Mouse (Mus musculus): ENCODE results near the gene Slc16a1.
"Not testable (repeated sequence)": the region's sequence is repeated elsewhere in the genome, so short reads cannot be mapped to it uniquely, and the experiment has no call there.

Gene Slc16a1

DNA sequence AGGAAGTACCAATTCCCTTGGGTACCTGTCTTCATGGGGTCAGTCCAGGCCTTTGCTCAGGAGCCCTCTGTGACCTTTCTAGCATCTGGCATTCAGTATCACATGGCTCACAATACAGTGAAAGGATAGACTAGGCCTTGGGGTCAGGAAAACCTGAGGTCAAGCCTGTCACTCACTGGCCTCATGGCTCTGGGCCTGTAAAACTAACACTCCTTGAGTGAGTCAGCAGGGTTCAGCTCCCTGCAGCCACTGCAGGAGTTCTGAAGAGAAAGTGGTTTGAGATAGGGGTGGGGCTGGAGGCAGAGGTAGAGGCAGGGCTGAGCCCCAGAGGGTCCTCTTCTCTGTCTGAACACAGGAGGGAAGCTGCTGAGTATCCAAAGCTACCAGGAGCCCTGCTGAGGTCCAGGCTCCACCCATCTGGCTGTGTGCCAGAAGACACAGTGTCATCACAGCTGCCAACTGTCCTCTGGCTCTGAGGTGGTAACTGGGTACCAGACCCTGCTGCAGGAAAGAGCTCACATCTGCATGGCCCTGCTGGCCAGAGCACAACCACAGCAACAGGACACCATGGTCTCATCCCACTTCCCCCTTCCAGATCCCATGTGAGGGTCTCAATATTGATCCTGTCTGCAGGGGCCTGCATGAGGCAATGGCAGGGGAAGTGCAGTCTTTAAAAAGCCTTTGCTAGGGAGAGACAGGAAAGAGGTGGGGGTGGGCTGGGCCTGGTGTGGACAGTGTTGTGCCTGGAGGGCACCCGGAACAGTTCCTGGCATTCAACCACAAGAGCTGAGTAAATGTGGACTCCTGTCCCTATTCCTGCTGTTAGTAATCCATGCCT is 31.9 kb downstream of the Slc16a1 start:
- in situ Hi-C loops (cut with MboI; ENCODE audit: low pct_unique_long_range_greater_than_20kb in 1 of 2, low sequenced_read_pairs in 2 of 2, unreplicated experiment in 1 of 2): loop anchor here in 1 of 2 experiments (10.0 kb wide), 1 partner anchor 126 kb away; no protein-coding TSS in a partner anchor

DNA sequence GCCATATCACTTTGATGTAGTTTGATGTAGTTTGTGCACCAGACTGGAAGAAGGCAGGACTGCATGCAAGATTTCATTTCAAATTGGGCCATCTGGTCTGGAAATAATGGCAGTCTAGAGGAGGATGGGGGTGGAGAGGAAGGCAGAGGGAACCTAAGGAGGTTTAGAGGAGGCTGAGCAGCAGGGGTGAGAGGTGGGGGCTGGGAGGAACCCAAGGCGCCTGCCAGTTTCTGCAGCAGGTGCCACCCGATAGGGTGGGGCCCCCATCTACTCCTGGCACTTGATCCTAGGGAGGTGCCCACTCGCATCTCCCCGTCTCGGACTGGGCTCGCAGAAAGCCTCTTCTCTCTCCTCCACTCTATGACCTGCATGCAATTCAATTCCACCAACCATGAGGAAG is 33.1 kb downstream of the Slc16a1 start:
- in situ Hi-C loops (cut with MboI; ENCODE audit: low pct_unique_long_range_greater_than_20kb in 1 of 2, low sequenced_read_pairs in 2 of 2, unreplicated experiment in 1 of 2): loop anchor here in 1 of 2 experiments (10.0 kb wide), 1 partner anchor 127 kb away; no protein-coding TSS in a partner anchor

DNA sequence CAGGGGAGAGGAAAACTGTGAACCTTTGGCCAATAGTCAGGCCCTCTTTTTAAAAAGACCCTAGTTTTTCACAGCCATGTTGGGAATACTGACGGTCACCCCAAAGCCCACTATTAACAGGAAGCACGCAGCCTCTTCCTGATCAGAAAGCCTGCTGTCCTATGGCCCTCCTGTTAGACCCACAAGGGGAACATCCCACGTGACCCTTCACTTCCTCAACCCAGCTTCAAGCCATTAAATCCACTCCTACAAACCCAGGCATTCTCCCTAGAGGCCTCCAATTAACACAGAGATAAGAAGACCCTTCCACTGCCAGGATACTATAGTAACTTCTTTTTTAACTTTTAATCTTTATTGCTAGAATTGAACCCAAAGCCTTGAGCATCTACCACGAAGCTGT is 33.6 kb downstream of the Slc16a1 start:
- in situ Hi-C loops (cut with MboI; ENCODE audit: low pct_unique_long_range_greater_than_20kb in 1 of 2, low sequenced_read_pairs in 2 of 2, unreplicated experiment in 1 of 2): loop anchor here in 1 of 2 experiments (10.0 kb wide), 1 partner anchor 127 kb away; no protein-coding TSS in a partner anchor

DNA sequence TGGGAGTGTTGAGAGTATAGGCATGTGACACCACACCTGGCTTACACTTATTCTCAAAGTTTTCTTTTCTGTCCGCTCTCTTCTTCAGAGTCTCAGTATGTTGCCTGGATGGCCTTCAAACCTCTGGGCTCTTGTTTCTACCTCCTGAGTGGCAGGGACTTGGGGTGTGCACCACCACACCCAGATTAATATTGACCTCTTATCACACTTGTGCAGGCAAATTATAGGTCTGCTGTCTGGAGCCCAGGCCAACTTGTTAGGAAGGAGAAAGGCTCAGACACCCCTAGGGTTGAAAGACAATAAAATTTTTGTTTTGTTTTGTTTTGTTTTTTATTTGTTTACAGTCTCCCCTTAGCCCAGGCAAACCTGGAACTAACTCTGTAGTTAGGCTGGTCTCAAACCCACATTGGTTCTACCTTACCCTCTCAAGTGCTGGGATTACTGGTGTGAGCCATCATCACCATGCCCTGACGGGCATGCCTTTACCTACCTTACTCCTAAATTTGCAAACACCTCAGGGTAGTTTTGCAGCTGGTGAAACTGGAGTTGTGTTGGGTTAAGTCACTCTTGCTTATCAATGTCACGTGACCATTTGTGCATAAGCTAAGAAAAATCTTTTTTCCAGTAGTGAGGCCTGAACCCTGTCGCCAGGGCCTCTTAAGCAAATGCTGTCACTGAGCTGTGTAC is 35.3 kb downstream of the Slc16a1 start:
- in situ Hi-C loops (cut with MboI; ENCODE audit: low pct_unique_long_range_greater_than_20kb in 1 of 2, low sequenced_read_pairs in 2 of 2, unreplicated experiment in 1 of 2): loop anchor here in 1 of 2 experiments (10.0 kb wide), 1 partner anchor 129 kb away; no protein-coding TSS in a partner anchor

DNA sequence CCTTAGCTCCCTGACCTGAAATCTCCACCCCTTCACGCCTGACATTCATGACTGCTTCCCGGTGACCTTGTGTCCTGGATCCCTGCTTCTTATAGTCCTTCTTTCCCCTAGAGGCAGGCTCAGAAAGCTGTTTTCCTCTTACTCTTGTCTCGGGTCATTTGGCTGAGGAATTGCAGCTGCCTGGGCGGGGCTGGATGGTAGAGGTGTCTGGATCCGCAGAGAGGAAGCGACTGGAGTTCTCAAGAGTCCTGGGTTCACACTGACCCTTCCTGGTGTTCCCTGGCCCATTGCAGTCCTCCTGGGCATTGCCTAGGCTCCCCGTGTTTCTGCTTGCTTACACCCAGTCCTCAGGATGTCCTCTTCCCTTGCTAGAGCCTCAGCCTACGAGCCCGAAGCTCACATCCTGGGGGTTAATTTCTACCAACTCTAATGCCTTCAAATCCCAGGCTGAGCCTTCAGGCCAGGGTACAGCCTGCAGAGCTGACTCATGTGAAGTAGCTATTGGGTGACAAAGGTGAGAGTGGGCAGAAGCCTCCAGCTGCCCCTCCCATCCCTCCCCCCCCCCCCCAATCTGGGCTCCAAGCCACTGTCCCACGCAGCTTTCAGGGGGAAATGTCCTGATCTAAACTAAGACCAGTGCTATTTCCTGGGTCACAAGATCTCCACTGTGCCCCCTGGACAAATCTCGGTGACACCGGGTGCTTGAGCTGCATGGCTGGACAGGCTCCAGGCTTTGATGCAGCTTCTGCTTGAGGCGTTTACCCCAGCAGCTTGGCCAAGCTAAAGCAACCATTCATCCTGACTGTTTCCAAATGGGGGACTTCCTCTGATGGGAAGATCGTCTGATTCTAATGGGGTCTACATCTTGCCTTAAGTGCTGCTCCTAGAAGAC is 36.1 kb downstream of the Slc16a1 start:
- in situ Hi-C loops (cut with MboI; ENCODE audit: low pct_unique_long_range_greater_than_20kb in 1 of 2, low sequenced_read_pairs in 2 of 2, unreplicated experiment in 1 of 2): loop anchor here in 1 of 2 experiments (10.0 kb wide), 1 partner anchor 130 kb away; no protein-coding TSS in a partner anchor

DNA sequence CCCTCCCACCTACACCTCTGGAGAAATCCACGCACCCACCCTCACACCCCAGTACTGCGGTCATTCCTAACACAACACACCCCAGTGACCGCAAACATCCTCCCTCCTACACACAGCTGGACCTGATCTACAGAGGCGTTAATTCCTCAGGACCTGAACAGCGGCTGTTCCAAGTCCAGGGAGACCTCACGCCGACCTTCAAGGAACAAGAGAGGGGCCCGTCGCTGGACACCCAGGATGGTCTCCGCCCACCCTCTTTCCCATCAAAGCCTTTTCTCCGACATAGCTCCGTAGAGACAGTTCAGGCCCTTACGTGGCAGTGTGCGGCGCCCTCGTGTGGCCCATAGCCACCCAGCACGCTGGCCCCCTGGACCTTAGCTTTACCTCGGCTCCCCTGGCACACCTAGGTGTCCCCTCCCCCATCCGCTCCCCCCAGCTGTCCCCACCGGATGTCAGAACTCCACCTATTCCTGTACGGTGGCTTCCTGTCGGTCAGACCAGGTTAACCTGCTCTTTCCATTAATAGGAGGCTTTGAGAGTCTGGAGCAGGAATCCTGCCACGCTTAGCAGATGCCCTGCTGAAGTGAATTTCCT is 36.9 kb downstream of the Slc16a1 start:
- in situ Hi-C loops (cut with MboI; ENCODE audit: low pct_unique_long_range_greater_than_20kb in 1 of 2, low sequenced_read_pairs in 2 of 2, unreplicated experiment in 1 of 2): loop anchor here in 1 of 2 experiments (10.0 kb wide), 1 partner anchor 131 kb away; no protein-coding TSS in a partner anchor

DNA sequence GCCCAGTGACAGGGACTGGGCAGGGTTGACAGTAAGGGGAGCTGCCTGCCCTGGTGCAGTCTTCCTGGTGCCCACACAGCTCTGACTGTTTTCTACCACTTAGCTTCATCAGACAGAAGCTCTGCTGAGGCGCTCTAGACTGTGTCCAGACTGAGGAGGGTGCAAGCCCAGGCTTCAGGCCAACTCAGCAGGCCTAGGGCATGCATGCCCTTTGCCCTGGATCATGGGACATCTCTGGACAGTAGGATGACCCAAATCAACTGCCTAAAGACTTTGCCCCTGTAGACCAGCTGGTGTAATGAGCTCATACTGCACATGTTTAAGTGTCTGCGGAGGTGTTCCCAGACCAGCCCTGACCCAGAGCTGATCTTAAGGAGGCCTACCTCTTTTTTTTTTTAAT is 39.3 kb downstream of the Slc16a1 start:
- in situ Hi-C loops (cut with MboI; ENCODE audit: low pct_unique_long_range_greater_than_20kb in 1 of 2, low sequenced_read_pairs in 2 of 2, unreplicated experiment in 1 of 2): loop anchor here in 1 of 2 experiments (10.0 kb wide), 1 partner anchor 133 kb away; no protein-coding TSS in a partner anchor

DNA sequence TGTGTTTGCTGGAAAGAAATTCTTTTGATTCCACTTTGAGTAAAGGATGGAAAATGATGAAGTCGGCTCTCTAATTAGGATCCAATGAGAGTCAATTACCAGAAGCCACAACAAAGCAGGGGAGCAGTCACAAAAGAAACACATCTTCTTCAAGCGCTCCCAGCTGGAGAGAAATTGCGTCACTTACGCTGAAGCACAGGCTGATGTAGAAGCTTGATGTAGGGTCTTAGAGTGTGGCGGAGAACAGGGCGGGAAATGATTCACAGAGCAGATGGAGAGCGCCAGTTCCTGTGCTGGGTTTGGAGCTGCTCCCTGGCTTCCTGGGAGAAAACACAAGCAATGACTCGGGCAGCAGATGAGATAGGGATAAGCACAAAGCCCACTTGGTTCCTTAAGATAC is 40.4 kb downstream of the Slc16a1 start:
- in situ Hi-C loops (cut with MboI; ENCODE audit: low pct_unique_long_range_greater_than_20kb in 1 of 2, low sequenced_read_pairs in 2 of 2, unreplicated experiment in 1 of 2): loop anchor here in 1 of 2 experiments (10.0 kb wide), 1 partner anchor 134 kb away; no protein-coding TSS in a partner anchor

DNA sequence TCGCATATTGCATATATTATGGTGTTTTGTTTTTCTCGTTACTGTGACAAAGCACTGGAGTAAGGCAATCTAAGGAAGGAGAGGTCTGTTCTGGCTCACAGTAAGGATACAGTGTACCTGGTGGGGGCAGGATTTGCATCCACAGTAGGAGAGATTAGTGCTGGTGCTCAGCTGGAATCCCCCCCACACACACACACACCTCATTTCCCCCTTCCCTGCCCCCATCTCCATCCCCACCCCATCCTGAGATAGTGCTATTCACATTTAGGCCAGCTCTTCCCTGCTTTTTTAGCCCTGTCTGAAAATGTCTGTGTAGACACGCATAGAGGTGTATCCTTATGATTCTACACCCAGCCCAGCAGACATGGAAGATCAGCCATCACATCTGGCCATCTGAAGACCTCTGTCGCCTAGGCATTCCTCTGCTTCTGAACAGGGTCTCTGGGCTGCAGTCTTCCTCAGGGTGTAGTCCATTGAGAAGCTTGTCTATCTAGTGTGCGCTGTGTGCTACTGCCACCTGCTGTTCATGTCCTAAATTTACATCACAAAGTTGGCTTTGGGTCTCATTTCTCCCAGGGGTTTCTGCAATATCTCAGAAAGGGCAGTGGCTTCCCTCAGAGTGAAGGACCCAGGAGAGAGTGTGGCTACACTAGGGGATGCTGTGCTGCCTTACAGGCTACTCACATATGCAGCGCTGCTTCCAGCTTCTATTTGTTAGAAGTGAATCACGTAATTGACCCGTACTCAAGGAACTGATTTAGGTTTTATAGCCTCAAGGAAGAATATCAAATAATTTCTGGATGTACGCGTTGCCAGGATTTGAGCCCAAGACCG is 44.4 kb downstream of the Slc16a1 start:
- in situ Hi-C loops (cut with MboI; ENCODE audit: low pct_unique_long_range_greater_than_20kb in 1 of 2, low sequenced_read_pairs in 2 of 2, unreplicated experiment in 1 of 2): loop anchor here in 1 of 2 experiments (5.0 kb wide), 1 partner anchor 161 kb away; no protein-coding TSS in a partner anchor

DNA sequence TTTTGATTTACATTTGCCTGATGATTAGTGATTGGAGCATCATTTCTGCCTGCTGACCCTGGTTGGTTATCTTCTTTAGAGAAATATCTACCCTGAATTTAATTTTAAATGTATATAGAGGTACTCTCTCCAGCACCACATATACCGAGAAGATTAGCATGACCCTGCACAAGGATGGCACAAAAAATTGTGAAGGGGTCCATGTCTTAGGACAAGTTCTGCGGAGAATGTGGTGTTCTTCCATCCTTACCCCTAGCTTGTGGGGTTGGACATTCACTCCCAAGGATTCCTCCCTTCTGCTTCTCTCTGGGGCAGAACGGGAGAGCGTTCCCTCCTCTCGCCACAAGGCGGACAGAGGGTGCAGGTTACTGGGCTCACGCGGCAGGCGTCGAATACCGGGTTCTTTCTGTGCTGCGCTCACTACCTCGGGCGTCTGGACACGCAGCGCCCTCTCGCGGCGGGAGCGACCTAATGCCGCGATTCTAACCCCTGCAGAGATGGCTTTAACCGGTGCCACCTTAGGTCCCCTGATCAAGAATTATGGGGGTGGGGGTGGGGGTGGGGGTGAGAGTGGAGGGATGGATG is 62.4 kb downstream of the Slc16a1 start:
- in situ Hi-C loops (cut with MboI; ENCODE audit: low pct_unique_long_range_greater_than_20kb in 1 of 2, low sequenced_read_pairs in 2 of 2, unreplicated experiment in 1 of 2): no loop called here

DNA sequence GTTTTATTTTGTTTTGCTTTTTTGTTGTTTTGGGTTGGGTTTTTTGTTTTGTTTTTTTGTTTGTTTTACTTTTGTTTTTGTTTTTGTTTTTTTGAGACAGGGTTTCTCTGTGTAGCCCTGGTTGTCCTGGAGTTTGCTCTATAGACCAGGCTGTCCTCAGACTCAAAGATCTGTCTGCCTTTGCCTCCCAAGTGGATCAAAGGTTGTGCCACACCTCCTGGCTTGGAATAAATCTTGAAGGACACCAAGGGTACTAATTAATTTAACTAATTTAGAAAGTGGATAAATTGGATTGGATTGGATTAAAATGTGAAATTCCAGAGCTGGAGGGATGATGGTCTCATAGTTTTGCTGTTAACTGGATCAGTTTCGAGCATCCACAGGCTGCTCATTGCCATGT is 63.3 kb downstream of the Slc16a1 start:
- in situ Hi-C loops (cut with MboI; ENCODE audit: low pct_unique_long_range_greater_than_20kb in 1 of 2, low sequenced_read_pairs in 2 of 2, unreplicated experiment in 1 of 2): no loop called here

DNA sequence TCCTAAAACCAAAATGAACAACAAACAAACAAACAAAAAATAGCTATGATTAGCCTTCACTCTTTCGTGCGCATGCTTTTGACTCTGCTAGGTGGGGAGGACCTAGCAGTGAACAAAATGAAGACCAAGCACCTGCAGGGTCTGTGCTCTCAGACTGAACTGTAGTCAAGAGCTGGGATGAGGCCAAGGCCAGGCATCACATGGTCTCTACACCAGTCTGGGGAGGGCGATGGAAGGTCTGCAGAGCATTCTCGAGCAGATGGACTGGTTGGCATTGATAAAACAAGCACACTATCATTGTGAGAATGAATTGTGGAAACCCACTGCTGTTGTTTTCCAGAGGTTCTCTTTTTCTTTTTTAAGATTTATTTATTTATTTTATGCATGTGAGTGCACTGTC is 65.5 kb downstream of the Slc16a1 start:
- in situ Hi-C loops (cut with MboI; ENCODE audit: low pct_unique_long_range_greater_than_20kb in 1 of 2, low sequenced_read_pairs in 2 of 2, unreplicated experiment in 1 of 2): no loop called here

DNA sequence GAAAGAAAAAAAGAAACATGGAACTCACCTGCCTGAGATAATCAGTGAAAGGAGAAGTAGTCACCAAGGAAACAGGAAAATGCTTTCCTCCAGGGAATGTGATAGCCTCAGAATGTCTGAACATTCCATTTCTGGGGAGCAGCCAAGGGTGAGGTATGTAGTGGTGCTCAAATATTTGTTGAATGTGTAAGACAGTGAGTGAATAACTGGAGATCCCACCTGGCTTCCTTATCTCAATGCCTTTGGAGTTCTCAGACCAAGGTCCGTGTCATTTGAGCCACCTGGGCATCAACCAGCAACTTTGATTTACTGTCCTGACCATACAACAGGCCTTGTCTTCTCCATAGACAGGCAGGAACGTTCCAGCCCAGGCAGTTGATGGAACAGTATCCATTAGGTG is 68.0 kb downstream of the Slc16a1 start:
- in situ Hi-C loops (cut with MboI; ENCODE audit: low pct_unique_long_range_greater_than_20kb in 1 of 2, low sequenced_read_pairs in 2 of 2, unreplicated experiment in 1 of 2): no loop called here

DNA sequence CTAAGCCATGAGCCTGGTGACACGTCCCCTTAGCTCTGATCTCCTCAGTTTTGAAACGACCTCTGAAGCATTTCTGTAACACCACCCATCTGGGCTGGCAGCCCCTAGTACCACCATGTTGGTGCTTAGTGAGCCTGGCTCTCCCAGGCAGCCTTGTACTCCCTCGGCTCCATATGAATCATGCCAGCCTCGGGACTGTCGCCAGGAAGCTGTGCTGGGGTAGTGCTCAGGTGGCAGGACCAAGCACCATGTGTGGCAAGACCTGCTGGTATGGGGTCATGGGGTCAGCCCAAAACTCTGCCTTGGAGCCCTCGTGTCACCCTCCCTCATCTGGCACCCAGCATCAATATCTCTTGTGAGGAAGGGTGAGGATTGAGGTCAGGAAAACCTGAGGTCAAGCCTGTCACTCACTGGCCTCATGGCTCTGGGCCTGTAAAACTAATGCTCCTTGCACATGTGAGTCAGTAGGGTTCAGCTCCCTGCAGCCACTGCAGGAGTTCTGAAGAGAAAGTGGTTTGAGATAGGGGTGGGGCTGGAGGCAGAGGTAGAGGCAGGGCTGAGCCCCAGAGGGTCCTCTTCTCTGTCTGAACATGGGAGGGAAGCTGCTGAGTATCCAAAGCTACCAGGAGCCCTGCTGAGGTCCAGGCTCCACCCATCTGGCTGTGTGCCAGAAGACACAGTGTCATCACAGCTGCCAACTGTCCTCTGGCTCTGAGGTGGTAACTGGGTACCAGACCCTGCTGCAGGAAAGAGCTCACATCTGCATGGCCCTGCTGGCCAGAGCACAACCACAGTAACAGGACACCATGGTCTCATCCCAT is 68.7 kb downstream of the Slc16a1 start:
- in situ Hi-C loops (cut with MboI; ENCODE audit: low pct_unique_long_range_greater_than_20kb in 1 of 2, low sequenced_read_pairs in 2 of 2, unreplicated experiment in 1 of 2): not testable (repeated sequence)

DNA sequence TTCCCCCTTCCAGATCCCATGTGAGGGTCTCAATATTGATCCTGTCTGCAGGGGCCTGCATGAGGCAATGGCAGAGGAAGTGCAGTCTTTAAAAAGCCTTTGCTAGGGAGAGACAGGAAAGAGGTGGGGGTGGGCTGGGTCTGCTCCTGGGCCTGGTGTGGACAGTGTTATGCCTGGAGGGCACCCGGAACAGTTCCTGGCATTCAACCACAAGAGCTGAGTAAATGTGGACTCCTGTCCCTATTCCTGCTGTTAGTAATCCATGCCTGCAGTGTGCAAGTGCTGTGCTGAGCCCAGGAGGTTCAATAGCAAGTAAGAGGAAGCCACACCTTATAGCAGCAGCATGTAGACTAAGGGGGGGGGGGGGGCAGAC is 69.3 kb downstream of the Slc16a1 start:
- in situ Hi-C loops (cut with MboI; ENCODE audit: low pct_unique_long_range_greater_than_20kb in 1 of 2, low sequenced_read_pairs in 2 of 2, unreplicated experiment in 1 of 2): not testable (repeated sequence)

Measured in mouse embryonic stem cell (cell line).